Mouse (Mus musculus) midbrain, embryonic 11.5 days (tissue): Measurements from ENCODE around the gene Spata1. TPM values are rescaled to one million over a fixed set of nuclear protein-coding genes. Genes with fewer than 3 reads are reported as not detected.

Experiments
- ATAC-seq: fragments of 200-750 bp; cut with Nextera tagmentation; 2 replicates; pipeline ENCODE4 v1.8.0; 2017; ENCODE audit warnings: moderate TSS enrichment, moderate library complexity; ENCODE audit not compliant: low FRiP score
- DNase-seq: peaks from one replicate; pipeline ENCODE4 v3.0.0; 2015; ENCODE audit warnings: low spot score; ENCODE audit errors: missing footprints
- H3K27ac ChIP-seq: fragments of 300-500 bp; sonication (generic); 2 replicates; pipeline ENCODE4 v1.5.1; 2014; ENCODE audit warnings: low read depth, low read length
- H3K27me3 ChIP-seq: fragments of 300-500 bp; sonication (generic); 2 replicates; pipeline ENCODE4 v1.6.1; 2014; ENCODE audit warnings: mild to moderate bottlenecking, low read length, moderate library complexity, mixed read lengths; ENCODE audit not compliant: control insufficient read depth, insufficient read depth
- H3K36me3 ChIP-seq: fragments of 300-500 bp; sonication (generic); 2 replicates; pipeline ENCODE4 v1.6.1; 2014; ENCODE audit warnings: mild to moderate bottlenecking, low read length, moderate library complexity, mixed read lengths; ENCODE audit not compliant: control insufficient read depth, insufficient read depth
- H3K4me1 ChIP-seq: fragments of 300-500 bp; sonication (generic); 2 replicates; pipeline ENCODE4 v1.6.1; 2014; ENCODE audit warnings: low read length; ENCODE audit not compliant: control insufficient read depth, insufficient read depth
- H3K4me2 ChIP-seq: fragments of 300-500 bp; sonication (generic); 2 replicates; pipeline ENCODE4 v1.6.1; 2014; ENCODE audit warnings: mild to moderate bottlenecking, moderate library complexity
- H3K4me3 ChIP-seq: fragments of 300-500 bp; sonication (generic); 2 replicates; pipeline ENCODE4 v1.5.1; 2014; ENCODE audit warnings: low read depth, low read length
- H3K9ac ChIP-seq: fragments of 300-500 bp; sonication (generic); 2 replicates; pipeline ENCODE4 v1.6.1; 2014; ENCODE audit warnings: low read length
- H3K9me3 ChIP-seq: fragments of 300-500 bp; sonication (generic); 2 replicates; pipeline ENCODE4 v1.6.1; 2016; ENCODE audit warnings: low read length; ENCODE audit not compliant: control insufficient read depth
- WGBS: fragments of 180-500 bp; shearing (Covaris S2); extraction: QIAGEN DNeasy Blood & Tissue Kit; methylation state at CpG from one replicate; pipeline ENCODE4 v1.1.7; 2014; 5-methylcytosine and 5-hydroxymethylcytosine counted together
- polyA plus RNA-seq: library from polyadenylated mRNA; unstranded; fragments of >200 nt; fragmentation: Nextera tagmentation; extraction: Ambion mirVana; gene quantifications from 2 replicates; pipeline ENCODE4 v1.2.1, GENCODE M21; 2014

The Spata1 gene
- polyA plus RNA-seq, 1 experiment from 2014 or later, result 3.4 TPM

GRCm38 (mm10) chr3:146419534-146419933 lies 80.0 kb downstream of the Spata1 start:
- no peak overlapping the region for H3K4me3 ChIP-seq
- DNase-seq (no peak), ATAC-seq (no peak)
- H3K4me2 ChIP-seq, result no peak overlapping the region
- H3K9ac ChIP-seq, result no peak overlapping the region
- peaks cover 10% of the 10 kb centered on the region; the same call in 1 of the 2 replicates for H3K36me3 ChIP-seq
- H3K27ac ChIP-seq, result no peak overlapping the region
- no peaks in the 10 kb centered on the region for H3K27me3 ChIP-seq
- WGBS, result 91% methylated on average over 9 of the region's 9 CpGs
- H3K4me1 ChIP-seq, result no peaks in the 10 kb centered on the region
- H3K9me3 ChIP-seq, result no peaks in the 10 kb centered on the region

GRCm38 (mm10) chr3:146418901-146419300 lies 80.7 kb downstream of the Spata1 start:
- no peak for ATAC-seq
- no peaks in the 10 kb centered on the region for H3K4me1 ChIP-seq
- H3K27me3 ChIP-seq, result no peaks in the 10 kb centered on the region
- no peak overlapping the region for H3K4me3 ChIP-seq
- no peak overlapping the region for H3K4me2 ChIP-seq
- H3K36me3 ChIP-seq, result peaks cover 10% of the 10 kb centered on the region; the same call in 1 of the 2 replicates
- no peak for DNase-seq
- H3K27ac ChIP-seq, result no peak overlapping the region
- no peak overlapping the region for H3K9ac ChIP-seq
- 88% methylated on average over 7 of the region's 7 CpGs for WGBS
- no peaks in the 10 kb centered on the region for H3K9me3 ChIP-seq

- Histone ChIP-seq H3K4me2 (no peak overlapping the region), H3K9ac (no peak overlapping the region), H3K4me3 (no peak overlapping the region), H3K27ac (no peak overlapping the region), H3K36me3 (peaks cover 6% of the 10 kb centered on the region; the same call in 1 of the 2 replicates), H3K4me1 (no peaks in the 10 kb centered on the region), H3K9me3 (no peaks in the 10 kb centered on the region), H3K27me3 (no peaks in the 10 kb centered on the region)
- DNase-seq (no peak), ATAC-seq (no peak)
- WGBS, result 96% methylated on average over 8 of the region's 8 CpGs
These were observed 81.7 kb downstream of the Spata1 start for GRCm38 (mm10) chr3:146417873-146418272.

GRCm38 (mm10) chr3:146414555-146414954 lies 85.0 kb downstream of the Spata1 start:
- Histone ChIP-seq H3K36me3 (peaks cover 2% of the 10 kb centered on the region; the same call in 1 of the 2 replicates), H3K9me3 (no peaks in the 10 kb centered on the region), H3K4me1 (no peaks in the 10 kb centered on the region), H3K4me3 (no peak overlapping the region), H3K4me2 (no peak overlapping the region), H3K27ac (no peak overlapping the region), H3K27me3 (no peaks in the 10 kb centered on the region), H3K9ac (no peak overlapping the region)
- DNase-seq (no peak), ATAC-seq (no peak)
- WGBS, result 96% methylated on average over 12 of the region's 12 CpGs

GRCm38 (mm10) chr3:146413992-146414391 lies 85.6 kb downstream of the Spata1 start:
- no peak overlapping the region for H3K4me3 ChIP-seq
- 92% methylated on average over 4 of the region's 4 CpGs for WGBS
- H3K27ac ChIP-seq, result no peak overlapping the region

GRCm38 (mm10) chr3:146413016-146413415 lies 86.5 kb downstream of the Spata1 start:
- no peaks in the 10 kb centered on the region for H3K4me1 ChIP-seq
- 93% methylated on average over 13 of the region's 13 CpGs for WGBS
- DNase-seq (no peak), ATAC-seq (no peak)
- no peaks in the 10 kb centered on the region for H3K27me3 ChIP-seq
- H3K9ac ChIP-seq, result no peak overlapping the region
- H3K9me3 ChIP-seq, result no peaks in the 10 kb centered on the region
- no peak overlapping the region for H3K4me3 ChIP-seq
- H3K36me3 ChIP-seq, result no peaks in the 10 kb centered on the region
- no peak overlapping the region for H3K27ac ChIP-seq
- no peak overlapping the region for H3K4me2 ChIP-seq

More at GRCm38 (mm10) chr3:146413992-146414391, 85.6 kb downstream of the Spata1 start:
- Histone ChIP-seq H3K36me3 (no peaks in the 10 kb centered on the region), H3K9ac (no peak overlapping the region), H3K9me3 (no peaks in the 10 kb centered on the region), H3K27me3 (no peaks in the 10 kb centered on the region), H3K4me1 (no peaks in the 10 kb centered on the region), H3K4me2 (no peak overlapping the region)
- ATAC-seq (no peak), DNase-seq (no peak)

GRCm38 (mm10) chr3:146412480-146412879 lies 87.1 kb downstream of the Spata1 start:
- Histone ChIP-seq H3K36me3 (no peaks in the 10 kb centered on the region), H3K4me1 (no peaks in the 10 kb centered on the region; the same call in 1 of the 2 replicates), H3K4me3 (no peak overlapping the region), H3K9me3 (no peaks in the 10 kb centered on the region), H3K9ac (no peak overlapping the region), H3K4me2 (no peak overlapping the region), H3K27me3 (no peaks in the 10 kb centered on the region), H3K27ac (no peak overlapping the region)
- WGBS, result 94% methylated on average over 7 of the region's 7 CpGs
- DNase-seq, result no peak
- ATAC-seq, result no peak

- H3K9me3 ChIP-seq, result no peaks in the 10 kb centered on the region
- no peak overlapping the region for H3K9ac ChIP-seq
- no peak overlapping the region for H3K27ac ChIP-seq
- no peaks in the 10 kb centered on the region for H3K36me3 ChIP-seq
- H3K4me2 ChIP-seq, result no peak overlapping the region
- H3K27me3 ChIP-seq, result no peaks in the 10 kb centered on the region
- ATAC-seq (no peak), DNase-seq (no peak)
- 89% methylated on average over 2 of the region's 2 CpGs for WGBS
- no peak overlapping the region for H3K4me3 ChIP-seq
- H3K4me1 ChIP-seq, result peaks cover 4% of the 10 kb centered on the region; the same call in 1 of the 2 replicates
These were observed 87.5 kb downstream of the Spata1 start for GRCm38 (mm10) chr3:146412008-146412407.

GRCm38 (mm10) chr3:146410114-146410513 lies 89.4 kb downstream of the Spata1 start:
- Histone ChIP-seq H3K27ac (no peak overlapping the region), H3K4me2 (no peak overlapping the region), H3K4me1 (peaks cover 18% of the 10 kb centered on the region), H3K9me3 (no peaks in the 10 kb centered on the region), H3K27me3 (no peaks in the 10 kb centered on the region), H3K36me3 (no peaks in the 10 kb centered on the region), H3K9ac (no peak overlapping the region), H3K4me3 (no peak overlapping the region)
- no peak for ATAC-seq
- no peak for DNase-seq
- 89% methylated on average over 7 of the region's 7 CpGs for WGBS
